Mouse (Mus musculus) megakaryocyte progenitor cell, adult 5-6 weeks (primary cell): Measurements from ENCODE around the gene Trub1. TPM values are rescaled to one million over a fixed set of nuclear protein-coding genes. Genes with fewer than 3 reads are reported as not detected.
A peak's percentile ranks its signal among the peaks of the same experiment; 100 is the strongest.

Source experiments
- ATAC-seq: replicated peaks from 2 replicates; pipeline ENCODE4 v1.8.0; 2016; ENCODE audit warnings: mild to moderate bottlenecking, moderate TSS enrichment, inconsistent platforms; ENCODE audit not compliant: poor library complexity
- total RNA-seq, 2 experiments: library from RNA; stranded (forward) in 1 of 2; stranded (reverse) in 1 of 2; fragments of 157-497, 149-512 nt in 1 of 2; fragments of 200-1000 nt in 1 of 2; gene quantifications; 2 replicates each; pipeline versions ENCODE4 v1.2.3 to v1.2.4; 2015 to 2017

Gene Trub1
- total RNA-seq, 2 experiments from 2014 or later, result 13.1 to 15.3 TPM

- no peak for ATAC-seq
Measured at GRCm38 (mm10) chr19:57439296-57439695, 13.4 kb upstream of the Trub1 start.

GRCm38 (mm10) chr19:57441501-57441900, 11.2 kb upstream of the Trub1 start:
- no peak for ATAC-seq

DNA sequence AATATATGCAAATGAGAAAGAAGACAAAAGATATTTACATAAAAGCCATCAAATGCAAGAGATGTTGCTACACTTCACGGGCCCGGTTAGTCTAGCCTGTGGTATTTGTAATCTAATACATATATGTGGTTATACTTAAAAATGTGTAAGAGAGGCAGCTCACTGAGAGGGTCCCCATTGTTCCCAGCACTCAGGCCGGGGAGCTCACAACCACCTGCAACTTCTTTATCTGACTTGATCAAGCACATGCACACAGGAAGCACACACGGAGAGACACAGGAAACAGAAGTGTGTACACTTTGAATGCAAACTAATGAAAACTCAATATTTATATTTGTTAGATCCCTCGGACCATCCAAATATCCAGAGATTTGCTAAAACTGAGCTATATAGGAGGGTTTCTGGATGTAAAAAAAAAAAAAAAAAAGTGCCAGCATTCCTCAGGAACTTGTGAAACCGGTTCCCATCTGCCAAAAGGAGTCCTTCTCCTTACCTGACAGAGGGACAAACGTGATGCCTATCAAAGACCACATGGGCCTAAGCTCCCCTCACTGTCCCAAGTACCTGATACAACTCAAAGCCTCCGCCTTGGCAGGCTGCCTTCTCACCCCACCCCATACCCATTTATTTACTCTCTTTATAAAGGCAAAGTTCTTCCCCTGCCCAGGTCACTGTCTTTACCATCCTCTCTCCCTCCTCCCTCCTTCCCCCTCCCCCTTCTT, 9.6 kb upstream of the Trub1 start:
- no peak for ATAC-seq

DNA sequence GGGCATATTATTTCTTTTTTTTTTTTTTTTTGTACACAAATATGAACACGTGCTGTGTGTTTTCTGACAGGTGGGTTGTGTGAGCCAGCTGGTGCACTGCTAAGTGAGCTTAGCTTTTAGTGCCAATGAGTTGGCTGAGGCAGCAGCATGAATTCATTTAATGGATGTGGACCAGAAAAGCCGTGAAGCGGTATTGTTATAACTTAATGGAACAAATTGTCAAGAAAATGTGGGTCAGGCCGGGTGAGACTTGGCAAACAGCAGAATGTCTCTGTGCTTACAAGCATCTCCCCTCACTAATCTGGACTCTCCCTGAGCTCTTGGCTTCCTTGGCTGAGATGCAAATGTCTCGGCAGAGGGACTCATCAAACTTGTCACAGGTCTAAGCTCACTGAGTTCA, 7.7 kb upstream of the Trub1 start:
- ATAC-seq, result no peak

DNA sequence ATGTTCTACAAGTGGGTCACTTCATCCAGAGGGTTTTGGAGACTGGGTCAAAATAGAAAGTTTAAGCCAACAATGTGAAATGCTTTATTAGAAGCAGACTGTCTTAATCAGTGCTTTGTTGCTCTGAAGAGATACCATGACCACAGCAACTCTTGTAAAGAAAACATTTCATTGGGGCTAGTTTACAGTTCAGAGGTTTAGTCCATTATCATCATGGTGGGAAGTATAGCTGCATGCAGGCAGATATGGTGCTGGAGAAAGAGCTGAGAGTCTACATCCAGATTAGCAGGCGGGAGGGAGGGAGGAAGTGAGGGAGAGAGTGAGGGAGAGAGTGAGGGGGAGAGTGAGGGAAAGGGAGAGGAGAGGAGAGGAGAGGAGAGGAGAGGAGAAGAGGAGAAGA, 1.9 kb upstream of the Trub1 start:
- no peak for ATAC-seq

DNA sequence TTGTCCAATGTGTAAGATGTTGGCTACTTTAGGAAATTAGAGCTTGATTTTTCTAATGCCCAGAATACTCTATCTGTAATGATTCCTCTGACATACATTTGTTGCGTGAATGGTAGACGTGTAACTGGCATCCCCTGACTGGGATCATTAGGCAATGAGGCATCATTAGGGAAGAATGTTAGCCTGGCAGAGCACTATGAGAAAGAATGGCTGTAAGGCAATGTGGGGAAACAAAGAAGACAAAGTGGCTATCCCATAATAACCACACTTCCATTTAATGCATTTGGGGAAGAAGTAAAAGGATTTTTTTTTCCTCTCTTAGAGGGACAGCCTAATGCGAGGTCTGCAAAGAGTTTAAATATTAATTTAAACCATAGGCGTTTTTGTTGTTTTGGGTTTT, 950 bp upstream of the Trub1 start:
- ATAC-seq, result no peak

DNA sequence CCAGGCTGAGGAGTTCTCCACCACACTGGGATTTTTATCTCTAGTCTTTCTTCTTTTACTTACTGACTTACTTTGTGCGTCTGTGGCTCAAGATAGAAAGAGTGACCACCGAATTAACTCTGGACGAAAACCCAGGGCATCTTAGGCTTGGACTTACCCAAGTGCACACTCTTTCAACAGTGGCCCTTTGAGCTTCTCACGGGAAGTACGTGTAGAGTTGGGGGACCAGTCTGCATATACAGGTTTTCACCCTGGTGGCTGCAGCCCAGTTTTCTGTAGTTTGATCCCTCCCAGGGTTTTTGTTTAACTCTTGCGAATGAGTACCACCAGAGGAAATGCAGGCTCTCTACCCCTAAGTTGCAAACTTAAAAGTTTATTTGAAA, 497 bp downstream of the Trub1 start:
- 0 out of 2 replicates have a peak, but pooled peaks have one; percentile 17 for ATAC-seq

DNA sequence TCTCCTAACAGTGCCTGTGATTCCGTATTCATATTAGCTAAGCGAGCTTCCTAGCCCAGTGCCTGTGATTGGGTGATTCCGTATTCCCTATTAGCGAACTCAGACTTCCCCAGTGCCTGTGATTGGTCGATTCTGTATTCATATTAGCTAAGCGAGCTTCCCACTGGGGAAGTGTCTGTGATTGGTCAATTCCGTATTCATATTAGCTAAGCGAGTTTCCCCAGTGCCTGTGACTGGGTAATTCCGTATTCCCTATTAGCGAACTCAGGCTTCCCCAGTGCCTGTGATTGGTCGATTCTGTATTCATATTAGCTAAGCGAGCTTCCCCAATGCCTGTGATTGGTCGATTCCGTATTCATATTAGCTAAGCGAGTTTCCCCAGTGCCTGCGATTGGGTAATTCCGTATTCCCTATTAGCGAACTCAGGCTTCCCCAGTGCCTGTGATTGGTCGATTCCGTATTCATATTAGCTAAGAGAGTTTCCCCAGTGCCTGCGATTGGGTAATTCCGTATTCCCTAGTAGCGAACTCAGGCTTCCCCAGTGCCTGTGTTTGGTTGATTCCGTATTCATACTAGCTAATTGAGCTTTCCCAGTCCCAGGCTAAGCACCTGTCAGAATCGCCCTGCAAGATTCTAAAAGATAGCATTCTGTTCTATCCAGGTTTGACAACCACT, 2.7 kb downstream of the Trub1 start:
- no peak for ATAC-seq

GRCm38 (mm10) chr19:57457075-57457474, 4.4 kb downstream of the Trub1 start:
- ATAC-seq, result peak; percentile 49

DNA sequence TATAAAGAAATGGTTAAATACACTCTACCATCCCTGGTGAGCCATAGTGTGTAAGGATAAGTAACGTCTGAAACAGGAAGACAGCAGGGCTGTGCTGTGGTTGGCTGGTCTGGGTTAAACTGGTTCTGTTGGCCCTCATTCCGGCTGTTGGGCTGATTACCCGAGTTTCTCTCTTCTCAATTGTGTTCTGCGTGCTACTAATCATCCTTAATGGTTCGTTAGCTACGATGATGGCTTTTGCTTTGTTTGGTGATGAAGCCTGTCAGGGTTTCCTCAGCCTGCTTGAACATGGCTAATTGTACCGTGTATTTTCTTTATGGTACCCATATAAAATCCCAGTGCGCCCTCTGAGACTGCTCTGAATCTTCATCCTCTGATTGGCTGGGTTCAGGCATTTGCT, 11.0 kb downstream of the Trub1 start:
- no peak for ATAC-seq

- no peak for ATAC-seq
Measured at GRCm38 (mm10) chr19:57465742-57466141, 13.0 kb downstream of the Trub1 start.

DNA sequence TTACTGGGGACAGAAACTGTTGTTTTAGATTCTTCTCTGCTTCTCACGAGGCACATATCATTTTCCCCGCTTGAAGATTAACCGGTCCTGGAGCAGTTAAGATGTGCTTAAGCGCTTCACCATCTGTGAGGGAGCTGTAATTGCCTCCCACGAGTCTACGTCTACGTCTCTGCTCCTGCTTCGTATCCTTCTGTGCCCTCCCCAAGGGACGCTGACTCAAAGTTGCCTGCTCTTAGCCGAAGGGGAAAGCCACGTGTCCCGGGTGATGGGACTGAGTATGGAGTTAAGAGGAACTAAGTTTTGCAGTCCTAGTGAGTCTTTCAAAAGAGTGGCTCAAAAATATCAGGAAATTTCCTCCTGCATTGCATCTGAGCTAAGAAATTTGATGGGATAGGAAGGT, 18.3 kb downstream of the Trub1 start:
- ATAC-seq, result no peak

DNA sequence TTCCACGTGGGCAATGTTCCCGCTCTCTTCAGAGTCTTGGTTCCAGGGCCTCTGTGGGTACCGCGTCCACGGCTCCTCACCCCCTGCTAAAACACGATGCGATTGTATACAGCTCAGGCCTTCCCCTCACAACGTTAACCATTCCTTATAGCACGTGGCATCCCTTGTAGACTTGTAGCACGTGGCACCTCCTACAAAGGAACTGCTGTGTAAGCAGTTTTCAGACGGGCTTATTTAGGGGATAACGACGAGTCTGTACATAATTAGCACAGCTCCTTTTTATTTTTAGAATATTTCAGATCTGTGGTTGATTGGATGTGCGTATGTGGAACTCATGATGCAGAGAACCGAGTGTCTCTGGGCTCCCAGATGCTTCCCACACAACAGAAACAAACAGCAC, 19.5 kb downstream of the Trub1 start:
- ATAC-seq, result no peak

DNA sequence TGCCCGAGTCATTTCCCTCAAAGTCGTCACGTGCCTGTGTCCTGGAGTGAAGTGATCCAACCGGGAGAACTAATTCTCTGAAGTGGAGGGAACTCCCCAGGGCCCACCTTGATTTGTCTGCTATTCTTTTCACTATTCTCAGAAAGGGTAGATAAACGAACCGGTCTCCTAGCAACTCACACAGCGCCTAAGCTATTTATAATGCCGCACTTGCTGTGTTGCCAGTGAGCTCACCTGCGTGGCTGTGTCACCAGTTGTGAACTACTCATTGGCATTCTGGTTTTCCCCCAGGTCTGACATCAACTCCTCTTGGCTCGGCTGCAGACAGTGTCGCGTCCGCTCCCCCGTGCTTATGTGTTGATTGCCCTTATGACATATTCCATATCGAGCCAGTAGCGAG, 20.6 kb downstream of the Trub1 start:
- ATAC-seq, result no peak

- ATAC-seq, result peak; percentile 27; the same call in 1 of the 2 replicates
Measured at GRCm38 (mm10) chr19:57475298-57475697, 22.6 kb downstream of the Trub1 start.

GRCm38 (mm10) chr19:57477310-57477709, 24.6 kb downstream of the Trub1 start:
- no peak for ATAC-seq

DNA sequence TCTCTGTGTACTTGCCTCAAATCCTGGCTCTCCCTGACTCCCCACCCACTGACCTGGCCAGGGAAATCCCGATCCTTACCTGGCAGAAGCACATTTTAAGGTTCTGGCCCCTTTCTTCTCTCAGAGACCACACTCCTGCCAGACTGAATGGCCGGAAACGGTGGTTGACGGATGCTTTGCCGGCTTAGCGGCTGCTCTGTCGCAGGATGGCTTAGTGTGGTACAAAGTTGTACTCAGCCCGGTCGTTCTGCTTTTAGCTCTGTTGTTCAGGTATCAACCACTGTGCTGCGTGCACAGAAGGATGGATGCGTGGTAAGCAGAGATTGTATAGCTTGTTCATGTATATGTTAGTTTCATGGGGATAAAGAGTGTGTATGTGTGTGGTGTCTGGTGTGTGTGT, 25.3 kb downstream of the Trub1 start:
- ATAC-seq, result no peak

GRCm38 (mm10) chr19:57479886-57480655, 27.4 kb downstream of the Trub1 start:
- ATAC-seq, result no peak

- ATAC-seq, result no peak
Measured at GRCm38 (mm10) chr19:57481743-57482259, 29.1 kb downstream of the Trub1 start.

GRCm38 (mm10) chr19:57482815-57483214, 30.1 kb downstream of the Trub1 start:
- peak; percentile 98 for ATAC-seq

- no peak for ATAC-seq
Measured at GRCm38 (mm10) chr19:57487051-57487658, 34.4 kb downstream of the Trub1 start.
